Mouse (Mus musculus) thymus, adult 2 months (tissue): ENCODE data around the gene Ltb4r1. TPM values are rescaled to one million over a fixed set of nuclear protein-coding genes. Genes with fewer than 3 reads are reported as not detected.
"Not testable (repeated sequence)": the region's sequence is repeated elsewhere in the genome, so short reads cannot be mapped to it uniquely, and the experiment has no call there.

ENCODE experiments used
- DNase-seq: peaks from one replicate; pipeline ENCODE4 v3.0.0; 2021
- H3K27ac ChIP-seq: fragments of 200-500 bp; 2 replicates; pipeline ENCODE4 v1.5.1; 2012; ENCODE audit warnings: low read length, control low read depth; ENCODE audit not compliant: control insufficient read depth, insufficient read depth
- H3K27me3 ChIP-seq: fragments of 200-500 bp; 2 replicates; pipeline ENCODE4 v1.6.1; 2012; ENCODE audit warnings: mild to moderate bottlenecking, low read length, moderate library complexity, mixed read lengths; ENCODE audit not compliant: control insufficient read depth, insufficient read depth
- H3K36me3 ChIP-seq: fragments of 200-500 bp; 2 replicates; pipeline ENCODE4 v1.6.1; 2012; ENCODE audit warnings: mild to moderate bottlenecking, low read length, moderate library complexity; ENCODE audit not compliant: control insufficient read depth, insufficient read depth
- H3K4me1 ChIP-seq: fragments of 200-500 bp; replicated peaks from 2 replicates; pipeline ENCODE4 v1.6.1; 2012; ENCODE audit warnings: low read length; ENCODE audit not compliant: control insufficient read depth, insufficient read depth
- H3K4me3 ChIP-seq: fragments of 200-500 bp; 2 replicates; pipeline ENCODE4 v1.5.1; 2012; ENCODE audit warnings: mild to moderate bottlenecking, low read length, control low read depth, moderate library complexity; ENCODE audit not compliant: control insufficient read depth, insufficient read depth
- CTCF ChIP-seq: fragments of 200-500 bp; IDR thresholded peaks from 2 replicates; pipeline ENCODE4 v1.5.1; 2012; ENCODE audit warnings: mild to moderate bottlenecking, control low read depth, low read length, moderate library complexity, borderline replicate concordance; ENCODE audit not compliant: control insufficient read depth, poor library complexity, insufficient read depth; ENCODE audit errors: extremely low read depth
- POLR2A ChIP-seq: fragments of 200-500 bp; IDR thresholded peaks from 2 replicates; pipeline ENCODE4 v1.6.1; 2012; ENCODE audit warnings: mild to moderate bottlenecking, low read length, control low read depth, moderate library complexity; ENCODE audit not compliant: control insufficient read depth, poor library complexity, insufficient read depth; ENCODE audit errors: extremely low read depth
- WGBS: fragments of 180-500 bp; shearing (Covaris S2); methylation state at CpG from one replicate; pipeline ENCODE4 v1.1.7; 2018; 5-methylcytosine and 5-hydroxymethylcytosine counted together
- polyA plus RNA-seq: library from polyadenylated mRNA; depleted of rRNA; stranded (reverse); fragments of >200 nt; gene quantifications from 2 replicates; pipeline ENCODE4 v1.2.3, GENCODE M21; 2012

The Ltb4r1 gene
- polyA plus RNA-seq, 1 experiment = 2.6 TPM

GRCm38 (mm10) chr14:55745180-55745860 is 20.4 kb upstream of the Ltb4r1 start, which contains the start of the genes Dhrs1 and Nop9:
Dhrs1 (minus strand) TSS chr14:55745690.
Nop9 (plus strand) TSS chr14:55745693.
- H3K27me3 ChIP-seq = no peaks in the 10 kb centered on the region
- WGBS = 3% methylated on average over 34 of the region's 48 CpGs
- peaks cover 18% of the 10 kb centered on the region for H3K4me1 ChIP-seq
- peaks cover 8% of the 10 kb centered on the region; the same call in 1 of the 2 replicates for H3K36me3 ChIP-seq
- H3K27ac ChIP-seq = no peak within 1 kb of the TSS
- DNase-seq = peak; percentile 87
- H3K4me3 ChIP-seq = peak within 1 kb of the TSS; percentile 61
- TF ChIP-seq CTCF = no peak
- peak; percentile 40; the same call in 1 of the 2 replicates for TF ChIP-seq POLR2A

GRCm38 (mm10) chr14:55745861-55746237 is 19.9 kb upstream of the Ltb4r1 start:
- no peaks in the 10 kb centered on the region for H3K27me3 ChIP-seq
- WGBS = under 1% methylated on average over 31 of the region's 31 CpGs
- TF ChIP-seq CTCF = no peak
- TF ChIP-seq POLR2A = no peak
- H3K36me3 ChIP-seq = peaks cover 12% of the 10 kb centered on the region
- no peak for DNase-seq
- peak overlapping the region; percentile 61 for H3K4me3 ChIP-seq
- H3K4me1 ChIP-seq = peaks cover 18% of the 10 kb centered on the region
- no peak overlapping the region for H3K27ac ChIP-seq

GRCm38 (mm10) chr14:55747051-55747847 is 18.5 kb upstream of the Ltb4r1 start:
- no peak overlapping the region for H3K4me3 ChIP-seq
- no peak for DNase-seq
- 94% methylated on average over 10 of the region's 10 CpGs for WGBS
- no peak overlapping the region for H3K27ac ChIP-seq
- peaks cover 26% of the 10 kb centered on the region for H3K36me3 ChIP-seq
- TF ChIP-seq CTCF = no peak
- no peak for TF ChIP-seq POLR2A
- no peaks in the 10 kb centered on the region for H3K27me3 ChIP-seq
- peaks cover 18% of the 10 kb centered on the region for H3K4me1 ChIP-seq

- WGBS = 78% methylated on average over 6 of the region's 6 CpGs
- TF ChIP-seq POLR2A (no peak), CTCF (no peak)
- no peak overlapping the region for H3K4me3 ChIP-seq
- peaks cover 28% of the 10 kb centered on the region for H3K36me3 ChIP-seq
- no peaks in the 10 kb centered on the region; the same call in 1 of the 2 replicates for H3K4me1 ChIP-seq
- no peak overlapping the region for H3K27ac ChIP-seq
- H3K27me3 ChIP-seq = peaks cover 8% of the 10 kb centered on the region; the same call in 1 of the 2 replicates
- DNase-seq = no peak
These were observed 8.2 kb upstream of the Ltb4r1 start for GRCm38 (mm10) chr14:55757566-55757965.

- TF ChIP-seq POLR2A = no peak
- WGBS = 24% methylated on average over 8 of the region's 8 CpGs
- H3K27ac ChIP-seq = no peak within 1 kb of the TSS
- peaks cover 20% of the 10 kb centered on the region for H3K36me3 ChIP-seq
- H3K27me3 ChIP-seq = peaks cover 9% of the 10 kb centered on the region; the same call in 1 of the 2 replicates
- DNase-seq = peak; percentile 18
- no peaks in the 10 kb centered on the region; the same call in 1 of the 2 replicates for H3K4me1 ChIP-seq
- H3K4me3 ChIP-seq = no peak within 1 kb of the TSS
These were observed 7.4 kb upstream of the Ltb4r1 start, which contains the start of gene Cideb for GRCm38 (mm10) chr14:55758363-55758784. Cideb (minus strand) TSS chr14:55758458.

- not testable (repeated sequence) for H3K4me1 ChIP-seq, H3K27ac ChIP-seq, H3K36me3 ChIP-seq, H3K4me3 ChIP-seq
- peak; percentile 70; the same call in 1 of the 2 replicates for TF ChIP-seq CTCF
- whole genome bisulfite sequencing = under 1% methylated on average over 6 of the region's 6 CpGs
- H3K27me3 ChIP-seq = peaks cover 14% of the 10 kb centered on the region; the same call in 1 of the 2 replicates
- DNase-seq = peak; percentile 81
These were observed 5.6 kb upstream of the Ltb4r1 start for GRCm38 (mm10) chr14:55760156-55760555.
